Mouse (Mus musculus) liver, adult 2 months (tissue): ENCODE measurements around the gene Nrtn.

ENCODE experiments used
- CTCF ChIP-seq: fragments of 200-500 bp; IDR thresholded peaks from 2 replicates; pipeline ENCODE4 v1.5.1; 2011; ENCODE audit warnings: low read depth, low read length, control low read depth
- POLR2A ChIP-seq: fragments of 200-500 bp; IDR thresholded peaks from 2 replicates; pipeline ENCODE4 v1.6.1; 2011; ENCODE audit warnings: low read length, control low read depth; ENCODE audit not compliant: insufficient read depth; ENCODE audit errors: extremely low read depth

- no peak for TF ChIP-seq POLR2A
- TF ChIP-seq CTCF, result no peak
These were observed 27.7 kb downstream of the Nrtn start for GRCm38 (mm10) chr17:56729656-56730055.
